Mouse (Mus musculus) cortical plate, adult 2 months (tissue): ENCODE measurements around the gene Dnajb6.

Source experiments
- CTCF ChIP-seq: fragments of 200-500 bp; IDR thresholded peaks from 2 replicates; pipeline ENCODE4 v1.5.1; 2011; ENCODE audit warnings: mild to moderate bottlenecking, control low read depth, low read length; ENCODE audit not compliant: insufficient read depth; ENCODE audit errors: extremely low read depth
- POLR2A ChIP-seq: fragments of 200-500 bp; IDR thresholded peaks from 2 replicates; pipeline ENCODE4 v1.6.1; 2011; ENCODE audit warnings: mild to moderate bottlenecking, low read length, control low read depth; ENCODE audit not compliant: insufficient read depth; ENCODE audit errors: extremely low read depth

DNA sequence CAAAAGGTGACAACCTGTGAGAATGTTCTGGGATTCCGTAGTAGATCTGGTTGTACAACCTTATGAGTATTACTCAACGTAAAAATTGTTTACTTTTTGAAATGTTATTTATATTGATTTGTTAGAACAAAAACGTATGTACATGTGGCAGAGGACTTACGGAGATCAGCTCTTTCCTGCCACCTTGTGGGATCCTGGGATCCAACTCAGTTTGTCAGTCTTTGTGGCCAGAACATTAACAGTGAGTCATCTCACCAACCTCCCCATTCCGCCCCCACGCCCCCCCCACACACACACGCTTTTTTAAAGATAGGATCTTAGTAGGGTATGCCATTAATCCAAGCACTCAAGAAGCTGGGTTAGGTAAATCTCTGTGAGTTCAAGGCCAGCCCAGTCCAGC is 47.1 kb upstream of the Dnajb6 start:
- no peak for TF ChIP-seq CTCF
- TF ChIP-seq POLR2A, result no peak
